In genomic region chr10:43901578-43902194, GRCm38 (mm10) we compare ENCODE assay signal across 8 mouse cellular contexts. TPM values are rescaled to one million over a fixed set of nuclear protein-coding genes. Genes with fewer than 3 reads are reported as not detected.
A peak's percentile ranks its signal among the peaks of the same experiment; 100 is the strongest.
DNase-seq lines count a peak whose midpoint lies in the region; ATAC-seq and TF ChIP-seq lines count a peak whose summit lies in the region.

TSS of gene Qrsl1 (minus strand) at chr10:43901745.
TSS of gene Rtn4ip1 (plus strand) at chr10:43901807.

- peak within 1 kb of the TSS; percentile 75 for H3K9ac ChIP-seq in embryonic facial prominence, embryonic 14.5 days (ENCODE audit: low read depth, low read length)
- H3K9ac ChIP-seq in heart, adult 2 months (ENCODE audit: low read depth, low read length), result peak within 1 kb of the TSS; percentile 83
- H3K9ac ChIP-seq in limb, embryonic 13.5 days, result peak within 1 kb of the TSS; percentile 75
- H3K9ac ChIP-seq in midbrain, embryonic 16.5 days (ENCODE audit: low read depth, low read length), result peak within 1 kb of the TSS; percentile 81

- H3K27ac ChIP-seq in embryonic facial prominence, embryonic 14.5 days (replicated peaks; ENCODE audit: low read depth, low read length), result peak within 1 kb of the TSS; percentile 46; the same call in 1 of the 2 replicates
- H3K27ac ChIP-seq in heart, adult 2 months, result peak within 1 kb of the TSS; percentile 91
- peak within 1 kb of the TSS; percentile 48; the same call in 1 of the 2 replicates for H3K27ac ChIP-seq in limb, embryonic 13.5 days
- H3K27ac ChIP-seq in midbrain, embryonic 16.5 days (ENCODE audit: low read length), result peak within 1 kb of the TSS; percentile 80

- peak within 1 kb of the TSS; percentile 81 for H3K4me2 ChIP-seq in embryonic facial prominence, embryonic 14.5 days (ENCODE audit: low read depth, low read length)
- peak within 1 kb of the TSS; percentile 69 for H3K4me2 ChIP-seq in limb, embryonic 13.5 days (replicated peaks)
- H3K4me2 ChIP-seq in midbrain, embryonic 16.5 days (ENCODE audit: low read length), result peak within 1 kb of the TSS; percentile 69

- H3K79me2 ChIP-seq in heart, adult 2 months (replicated peaks; ENCODE audit: control insufficient read depth, insufficient read depth, low read length), result no peaks in the 10 kb centered on the region

- no peak for TF ChIP-seq EP300 in heart, adult 2 months (IDR thresholded peaks at IDR 0.05; ENCODE audit: insufficient read depth, low read depth, low read length)

- H3K27me3 ChIP-seq in embryonic facial prominence, embryonic 14.5 days (replicated peaks; ENCODE audit: control insufficient read depth, insufficient read depth, low read length), result no peaks in the 10 kb centered on the region
- no peaks in the 10 kb centered on the region for H3K27me3 ChIP-seq in heart, adult 2 months (ENCODE audit: control insufficient read depth, insufficient read depth, low read length)
- H3K27me3 ChIP-seq in limb, embryonic 13.5 days, result no peaks in the 10 kb centered on the region
- no peaks in the 10 kb centered on the region for H3K27me3 ChIP-seq in midbrain, embryonic 16.5 days (ENCODE audit: control insufficient read depth, insufficient read depth, low read depth, low read length)

- peak; percentile 99 for ATAC-seq in embryonic facial prominence, embryonic 14.5 days (ENCODE audit: low read depth)
- ATAC-seq in limb, embryonic 13.5 days (ENCODE audit: low FRiP score, low read depth), result peak; percentile 97
- peak; percentile 98 for ATAC-seq in midbrain, embryonic 16.5 days

- H3K4me3 ChIP-seq in embryonic facial prominence, embryonic 14.5 days (ENCODE audit: low read depth, low read length), result peak within 1 kb of the TSS; percentile 82
- H3K4me3 ChIP-seq in heart, adult 2 months, result peak within 1 kb of the TSS; percentile 79
- peak within 1 kb of the TSS; percentile 78 for H3K4me3 ChIP-seq in limb, embryonic 13.5 days
- peak within 1 kb of the TSS; percentile 86 for H3K4me3 ChIP-seq in midbrain, embryonic 16.5 days (ENCODE audit: low read depth, low read length)

- under 1% methylated on average over 39 of the region's 40 CpGs for WGBS in embryonic facial prominence, embryonic 14.5 days
- WGBS in heart, adult 2 months, result under 1% methylated on average over 40 of the region's 40 CpGs
- under 1% methylated on average over 40 of the region's 40 CpGs for WGBS in limb, embryonic 13.5 days
- WGBS in midbrain, embryonic 16.5 days, result under 1% methylated on average over 39 of the region's 40 CpGs

- DNase-seq in 3T3-L1 (ENCODE audit: low read depth, low spot score), result peak; percentile 93
- peak; percentile 86 to 92 for DNase-seq in adrenal gland, postnatal 4 days (ENCODE audit: low spot score in 2 of 2)
- peak; percentile 96 for DNase-seq in embryonic facial prominence, embryonic 14.5 days (ENCODE audit: low spot score)
- peak; percentile 95 for DNase-seq in heart, adult 2 months
- DNase-seq in kidney, adult 8-10 months, result peak; percentile 94 to 95
- DNase-seq in spleen, postnatal 10 days (ENCODE audit: low spot score in 2 of 2), result peak; percentile 81 to 92

- peaks cover 6% of the 10 kb centered on the region; the same call in 1 of the 2 replicates for H3K4me1 ChIP-seq in embryonic facial prominence, embryonic 14.5 days (ENCODE audit: control insufficient read depth, insufficient read depth, low read length)
- H3K4me1 ChIP-seq in heart, adult 2 months (ENCODE audit: control insufficient read depth, insufficient read depth, low read length), result peaks cover 1% of the 10 kb centered on the region; the same call in 1 of the 2 replicates
- H3K4me1 ChIP-seq in limb, embryonic 13.5 days, result peaks cover 10% of the 10 kb centered on the region
- peaks cover 15% of the 10 kb centered on the region for H3K4me1 ChIP-seq in midbrain, embryonic 16.5 days (ENCODE audit: control insufficient read depth, insufficient read depth, low read length)

- no peaks in the 10 kb centered on the region for H3K9me3 ChIP-seq in embryonic facial prominence, embryonic 14.5 days (ENCODE audit: control insufficient read depth, low read length)
- H3K9me3 ChIP-seq in limb, embryonic 13.5 days, result no peaks in the 10 kb centered on the region
- no peaks in the 10 kb centered on the region for H3K9me3 ChIP-seq in midbrain, embryonic 16.5 days (replicated peaks; ENCODE audit: control insufficient read depth, low read length, poor library complexity, severe bottlenecking)

- TF ChIP-seq POLR2A in heart, adult 2 months (IDR thresholded peaks at IDR 0.05; ENCODE audit: insufficient read depth, low read depth, low read length), result peak; percentile 65

- no peak for TF ChIP-seq CTCF in heart, adult 2 months (IDR thresholded peaks at IDR 0.05)

- intact Hi-C loops in heart, adult 2 months (cut with DNase I), result loop anchor here (1.0 kb wide), 1 partner anchor 361 kb away; the partner anchor contains the start of gene 1700021F05Rik

- H3K36me3 ChIP-seq in embryonic facial prominence, embryonic 14.5 days (ENCODE audit: control insufficient read depth, insufficient read depth, low read length), result no peaks in the 10 kb centered on the region
- H3K36me3 ChIP-seq in heart, adult 2 months (ENCODE audit: control insufficient read depth, insufficient read depth, low read length), result no peaks in the 10 kb centered on the region
- H3K36me3 ChIP-seq in limb, embryonic 13.5 days, result peaks cover 4% of the 10 kb centered on the region
- H3K36me3 ChIP-seq in midbrain, embryonic 16.5 days (ENCODE audit: control insufficient read depth, insufficient read depth, low read length), result no peaks in the 10 kb centered on the region

RNA-seq across cellular contexts. Expression of gene Qrsl1, which starts in this region (rescaled TPM):
- total RNA-seq in adrenal gland, postnatal 4 days (2021), result 10 to 100 TPM; 12.3 to 13.5 TPM
- polyA plus RNA-seq in embryonic facial prominence, embryonic 14.5 days (2014; fragmentation: Nextera tagmentation; extraction: Ambion mirVana), result 15.6 and 18.0 TPM in 2 replicates
- total RNA-seq in heart, adult 2 months (2021), result 10 to 100 TPM; 23.9 to 29.2 TPM
- 25.0 and 39.9 TPM in 2 replicates for polyA plus RNA-seq in heart, adult 2 months (2012; rRNA removed)
- polyA plus RNA-seq in limb, embryonic 13.5 days (2015; fragmentation: Nextera tagmentation; extraction: Ambion mirVana), result 21.8 and 25.2 TPM in 2 replicates
- polyA plus RNA-seq in midbrain, embryonic 16.5 days (2015; fragmentation: Nextera tagmentation; extraction: Ambion mirVana), result 22.5 and 24.6 TPM in 2 replicates

RNA-seq across cellular contexts. Expression of gene Rtn4ip1, which starts in this region (rescaled TPM):
- 10 to 100 TPM; 18.4 to 19.3 TPM for total RNA-seq in adrenal gland, postnatal 4 days (2021)
- 11.7 and 12.4 TPM in 2 replicates for polyA plus RNA-seq in embryonic facial prominence, embryonic 14.5 days (2014; fragmentation: Nextera tagmentation; extraction: Ambion mirVana)
- total RNA-seq in heart, adult 2 months (2021), result 10 to 100 TPM; 66.4 to 66.9 TPM
- 47.7 and 89.8 TPM in 2 replicates for polyA plus RNA-seq in heart, adult 2 months (2012; rRNA removed)
- polyA plus RNA-seq in limb, embryonic 13.5 days (2015; fragmentation: Nextera tagmentation; extraction: Ambion mirVana), result 14.9 and 16.1 TPM in 2 replicates
- polyA plus RNA-seq in midbrain, embryonic 16.5 days (2015; fragmentation: Nextera tagmentation; extraction: Ambion mirVana), result 15.1 and 15.4 TPM in 2 replicates

Comparison
In these comparisons a context has a peak if more than half of its experiments do, and no peak if none do; other contexts are left out.
1. Peak in every context shown above with its lines: DNase-seq, ATAC-seq, H3K4me3 ChIP-seq and H3K27ac ChIP-seq.